Mouse (Mus musculus) embryonic facial prominence, embryonic 12.5 days (tissue): ENCODE measurements around the gene Sirpa. TPM values are rescaled to one million over a fixed set of nuclear protein-coding genes. Genes with fewer than 3 reads are reported as not detected.

Source experiments
- ATAC-seq: fragments of 200-750 bp; cut with Nextera tagmentation; 2 replicates; pipeline ENCODE4 v1.8.0; 2017; ENCODE audit not compliant: insufficient number of reproducible peaks, insufficient read depth, low FRiP score, low TSS enrichment
- H3K27ac ChIP-seq: fragments of 300-500 bp; sonication (generic); 2 replicates; pipeline ENCODE4 v1.5.1; 2016; ENCODE audit warnings: mild to moderate bottlenecking
- H3K27me3 ChIP-seq: fragments of 300-500 bp; sonication (generic); 2 replicates; pipeline ENCODE4 v1.6.1; 2016; ENCODE audit warnings: mild to moderate bottlenecking, moderate library complexity
- H3K36me3 ChIP-seq: fragments of 300-500 bp; sonication (generic); 2 replicates; pipeline ENCODE4 v1.6.1; 2016; ENCODE audit warnings: mild to moderate bottlenecking
- H3K4me1 ChIP-seq: fragments of 300-500 bp; sonication (generic); 2 replicates; pipeline ENCODE4 v1.6.1; 2016
- H3K4me2 ChIP-seq: fragments of 300-500 bp; sonication (generic); replicated peaks from 2 replicates; pipeline ENCODE4 v1.6.1; 2016; ENCODE audit warnings: mild to moderate bottlenecking, moderate library complexity
- H3K4me3 ChIP-seq: fragments of 300-500 bp; sonication (generic); 2 replicates; pipeline ENCODE4 v1.5.1; 2016; ENCODE audit warnings: mild to moderate bottlenecking
- H3K9ac ChIP-seq: fragments of 300-500 bp; sonication (generic); 2 replicates; pipeline ENCODE4 v1.6.1; 2016; ENCODE audit warnings: mild to moderate bottlenecking, moderate library complexity
- H3K9me3 ChIP-seq: fragments of 300-500 bp; sonication (generic); 2 replicates; pipeline ENCODE4 v1.6.1; 2016; ENCODE audit warnings: mild to moderate bottlenecking, moderate library complexity
- WGBS: fragments of 180-500 bp; shearing (Covaris S2); methylation state at CpG from one replicate; pipeline ENCODE4 v1.1.7; 2016; 5-methylcytosine and 5-hydroxymethylcytosine counted together
- polyA plus RNA-seq: library from polyadenylated mRNA; unstranded; fragments of >200 nt; fragmentation: Nextera tagmentation; extraction: Ambion mirVana; gene quantifications from 2 replicates; pipeline ENCODE4 v1.2.1, GENCODE M21; 2016

The Sirpa gene
- polyA plus RNA-seq, 1 experiment from 2014 or later: 24.3 TPM

- Histone ChIP-seq H3K4me1 (0 out of 2 replicates have a peak, but pooled peaks cover 6% of the 10 kb centered on the region), H3K27me3 (no peaks in the 10 kb centered on the region), H3K27ac (no peak overlapping the region), H3K9ac (no peak overlapping the region), H3K9me3 (no peaks in the 10 kb centered on the region), H3K4me3 (no peak overlapping the region), H3K36me3 (no peaks in the 10 kb centered on the region), H3K4me2 (no peak overlapping the region)
- WGBS: 85% methylated on average over 11 of the region's 11 CpGs
- ATAC-seq: no peak
Observed at GRCm38 (mm10) chr2:129585904-129586514, 6.6 kb upstream of the Sirpa start.

DNA sequence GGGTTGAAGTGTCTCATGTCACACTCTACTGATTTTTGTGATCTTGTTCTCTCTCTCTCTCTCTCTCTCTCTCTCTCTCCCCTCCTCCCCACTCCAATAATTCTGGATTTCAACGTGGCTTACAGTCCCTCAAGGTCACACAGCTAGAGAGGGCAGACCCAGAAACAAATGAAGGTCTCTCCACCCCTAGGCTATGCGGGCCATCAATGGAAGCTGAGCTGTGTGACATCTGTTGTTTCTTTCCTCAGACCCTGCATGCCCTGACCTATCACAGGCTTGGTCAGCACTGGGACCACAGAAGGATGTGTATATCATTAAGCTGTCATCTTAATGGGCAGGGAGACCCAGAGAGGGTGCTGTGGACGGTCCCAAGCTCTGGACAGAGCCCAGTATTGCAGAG, 5.4 kb upstream of the Sirpa start:
- Histone ChIP-seq H3K9me3 (no peaks in the 10 kb centered on the region), H3K9ac (no peak overlapping the region), H3K4me1 (0 out of 2 replicates have a peak, but pooled peaks cover 6% of the 10 kb centered on the region), H3K36me3 (no peaks in the 10 kb centered on the region), H3K27ac (no peak overlapping the region), H3K27me3 (no peaks in the 10 kb centered on the region), H3K4me2 (no peak overlapping the region), H3K4me3 (no peak overlapping the region)
- 35% methylated on average over 3 of the region's 3 CpGs for WGBS
- no peak for ATAC-seq

DNA sequence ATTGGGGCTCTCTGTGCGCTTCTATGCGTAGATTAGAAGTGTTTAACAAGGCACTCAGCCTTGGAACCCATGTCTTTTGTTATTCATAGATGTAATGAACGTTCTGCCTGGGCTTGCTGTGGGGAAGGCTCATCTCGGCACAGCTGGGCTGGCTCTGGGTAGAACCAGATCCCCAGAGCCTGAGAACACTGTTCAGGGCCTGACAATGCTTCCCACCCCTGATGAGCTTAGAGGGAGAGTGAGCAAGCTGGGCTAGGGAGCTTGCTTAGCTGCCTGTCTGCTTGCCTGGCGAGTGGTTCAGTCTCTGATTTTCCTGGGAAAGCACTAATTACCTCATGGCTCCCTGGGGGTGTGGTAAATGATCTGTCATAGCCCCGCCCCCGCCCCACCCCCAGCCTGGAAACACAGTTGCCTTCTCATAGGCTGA, 4.8 kb upstream of the Sirpa start:
- Histone ChIP-seq H3K4me2 (no peak overlapping the region), H3K4me1 (0 out of 2 replicates have a peak, but pooled peaks cover 6% of the 10 kb centered on the region), H3K27ac (no peak overlapping the region), H3K9ac (no peak overlapping the region), H3K27me3 (no peaks in the 10 kb centered on the region), H3K4me3 (no peak overlapping the region), H3K36me3 (no peaks in the 10 kb centered on the region), H3K9me3 (no peaks in the 10 kb centered on the region)
- WGBS: 18% methylated on average over 7 of the region's 7 CpGs
- ATAC-seq: no peak

GRCm38 (mm10) chr2:129591897-129592296, 738 bp upstream of the Sirpa start:
- H3K4me2 ChIP-seq: peak overlapping the region; percentile 89
- no peak for ATAC-seq
- WGBS: 86% methylated on average over 4 of the region's 4 CpGs
- no peak overlapping the region for H3K9ac ChIP-seq
- H3K36me3 ChIP-seq: no peaks in the 10 kb centered on the region
- peaks cover 20% of the 10 kb centered on the region; the same call in 1 of the 2 replicates for H3K4me1 ChIP-seq
- H3K9me3 ChIP-seq: no peaks in the 10 kb centered on the region
- no peaks in the 10 kb centered on the region for H3K27me3 ChIP-seq
- no peak overlapping the region for H3K27ac ChIP-seq
- peak overlapping the region; percentile 69 for H3K4me3 ChIP-seq

DNA sequence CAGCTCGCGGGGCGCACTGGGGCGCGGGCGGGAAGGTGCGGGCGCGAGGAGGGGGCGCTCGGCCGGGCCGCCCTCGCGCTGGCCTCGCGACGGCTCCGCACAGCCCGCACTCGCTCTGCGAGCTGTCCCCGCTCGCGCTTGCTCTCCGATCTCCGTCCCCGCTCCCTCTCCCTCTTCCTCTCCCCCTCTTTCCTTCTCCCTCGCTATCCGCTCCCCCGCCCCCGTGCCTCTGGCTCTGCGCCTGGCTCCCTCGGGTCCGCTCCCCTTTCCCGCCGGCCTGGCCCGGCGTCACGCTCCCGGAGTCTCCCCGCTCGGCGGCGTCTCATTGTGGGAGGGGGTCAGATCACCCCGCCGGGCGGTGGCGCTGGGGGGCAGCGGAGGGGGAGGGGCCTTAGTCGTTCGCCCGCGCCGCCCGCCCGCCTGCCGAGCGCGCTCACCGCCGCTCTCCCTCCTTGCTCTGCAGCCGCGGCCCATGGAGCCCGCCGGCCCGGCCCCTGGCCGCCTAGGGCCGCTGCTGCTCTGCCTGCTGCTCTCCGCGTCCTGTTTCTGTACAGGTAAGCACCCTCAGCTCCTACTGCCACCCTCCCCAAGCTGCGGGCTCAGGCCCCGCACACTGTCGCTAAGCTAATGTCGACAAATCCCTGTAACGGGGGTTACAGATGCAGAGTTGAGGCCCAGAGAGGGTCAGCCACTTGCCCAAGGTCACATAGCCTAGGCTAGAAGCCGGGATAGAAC, 673 bp downstream of the Sirpa start:
- H3K4me2 ChIP-seq: peak overlapping the region; percentile 89
- H3K27me3 ChIP-seq: no peaks in the 10 kb centered on the region
- ATAC-seq: peak; percentile 87
- peak overlapping the region; percentile 80 for H3K9ac ChIP-seq
- H3K4me1 ChIP-seq: peaks cover 14% of the 10 kb centered on the region; the same call in 1 of the 2 replicates
- H3K36me3 ChIP-seq: no peaks in the 10 kb centered on the region
- H3K4me3 ChIP-seq: peak overlapping the region; percentile 69
- peak overlapping the region; percentile 91 for H3K27ac ChIP-seq
- WGBS: under 1% methylated on average over 65 of the region's 77 CpGs
- no peaks in the 10 kb centered on the region for H3K9me3 ChIP-seq

- Histone ChIP-seq H3K4me2 (peak overlapping the region; percentile 89), H3K9me3 (no peaks in the 10 kb centered on the region), H3K9ac (peak overlapping the region; percentile 80), H3K27ac (peak overlapping the region; percentile 91), H3K4me1 (peaks cover 14% of the 10 kb centered on the region; the same call in 1 of the 2 replicates), H3K36me3 (no peaks in the 10 kb centered on the region), H3K4me3 (peak overlapping the region; percentile 69), H3K27me3 (no peaks in the 10 kb centered on the region)
- ATAC-seq: 0 out of 2 replicates have a peak, but pooled peaks have one; percentile 12
- 2% methylated on average over 13 of the region's 13 CpGs for WGBS
Observed at GRCm38 (mm10) chr2:129593876-129594421, 1.3 kb downstream of the Sirpa start.

DNA sequence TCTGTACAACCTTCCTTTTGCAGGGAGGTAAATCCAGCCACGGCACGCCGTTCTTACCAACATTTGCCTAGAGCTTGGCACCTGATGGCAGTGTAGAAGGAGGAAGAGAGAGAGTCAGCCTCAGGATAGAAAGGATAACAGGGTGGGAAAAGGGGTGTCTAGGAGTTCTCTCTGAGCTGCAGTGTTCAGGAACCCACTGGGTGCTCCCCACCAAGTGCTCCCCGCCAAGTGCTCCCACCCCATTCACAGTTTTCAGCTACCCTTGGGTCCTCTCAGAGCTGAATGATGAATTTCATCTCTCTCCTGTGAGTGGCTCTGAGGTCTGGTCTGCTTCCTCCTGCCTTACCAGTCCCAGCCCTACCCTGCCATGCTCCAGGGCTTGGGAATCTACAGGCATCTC, 1.9 kb downstream of the Sirpa start:
- no peaks in the 10 kb centered on the region for H3K9me3 ChIP-seq
- no peak overlapping the region for H3K9ac ChIP-seq
- 72% methylated on average over 4 of the region's 4 CpGs for WGBS
- peak overlapping the region; percentile 69; the same call in 1 of the 2 replicates for H3K4me3 ChIP-seq
- peaks cover 20% of the 10 kb centered on the region for H3K4me1 ChIP-seq
- H3K27ac ChIP-seq: no peak overlapping the region
- H3K4me2 ChIP-seq: peak overlapping the region; percentile 89
- no peaks in the 10 kb centered on the region for H3K36me3 ChIP-seq
- no peaks in the 10 kb centered on the region for H3K27me3 ChIP-seq
- no peak for ATAC-seq

DNA sequence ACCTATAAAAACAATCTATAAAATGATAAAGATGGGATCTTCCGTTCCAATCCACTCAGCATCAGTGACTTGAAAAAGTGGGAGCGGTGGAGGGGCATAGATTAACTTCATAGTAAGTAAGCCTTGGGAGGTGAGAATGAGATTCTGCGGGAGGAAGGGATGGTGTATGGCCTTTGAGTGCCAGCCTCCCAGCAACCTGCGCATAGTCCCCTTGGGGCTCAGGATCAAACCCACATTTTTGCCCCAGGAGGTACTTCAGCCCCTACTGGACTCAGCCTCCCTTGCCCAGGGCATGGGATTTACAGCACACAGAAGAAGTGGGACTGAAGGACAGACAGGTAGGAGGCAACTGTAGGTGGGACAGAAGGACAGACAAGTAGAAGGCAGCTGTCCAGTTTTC, 2.6 kb downstream of the Sirpa start:
- H3K27ac ChIP-seq: no peak overlapping the region
- WGBS: 67% methylated on average over 4 of the region's 4 CpGs
- H3K4me2 ChIP-seq: no peak overlapping the region
- no peak overlapping the region for H3K4me3 ChIP-seq
- no peak for ATAC-seq
- no peaks in the 10 kb centered on the region for H3K36me3 ChIP-seq
- no peaks in the 10 kb centered on the region for H3K9me3 ChIP-seq
- H3K9ac ChIP-seq: no peak overlapping the region
- peaks cover 22% of the 10 kb centered on the region for H3K4me1 ChIP-seq
- H3K27me3 ChIP-seq: no peaks in the 10 kb centered on the region

- no peak overlapping the region for H3K4me3 ChIP-seq
- no peaks in the 10 kb centered on the region for H3K36me3 ChIP-seq
- H3K4me1 ChIP-seq: peaks cover 22% of the 10 kb centered on the region
- no peaks in the 10 kb centered on the region for H3K9me3 ChIP-seq
- WGBS: 60% methylated on average over 7 of the region's 7 CpGs
- no peak overlapping the region for H3K27ac ChIP-seq
- H3K9ac ChIP-seq: no peak overlapping the region
- no peak overlapping the region for H3K4me2 ChIP-seq
- ATAC-seq: no peak
- H3K27me3 ChIP-seq: no peaks in the 10 kb centered on the region
Observed at GRCm38 (mm10) chr2:129595661-129596209, 3.1 kb downstream of the Sirpa start.

DNA sequence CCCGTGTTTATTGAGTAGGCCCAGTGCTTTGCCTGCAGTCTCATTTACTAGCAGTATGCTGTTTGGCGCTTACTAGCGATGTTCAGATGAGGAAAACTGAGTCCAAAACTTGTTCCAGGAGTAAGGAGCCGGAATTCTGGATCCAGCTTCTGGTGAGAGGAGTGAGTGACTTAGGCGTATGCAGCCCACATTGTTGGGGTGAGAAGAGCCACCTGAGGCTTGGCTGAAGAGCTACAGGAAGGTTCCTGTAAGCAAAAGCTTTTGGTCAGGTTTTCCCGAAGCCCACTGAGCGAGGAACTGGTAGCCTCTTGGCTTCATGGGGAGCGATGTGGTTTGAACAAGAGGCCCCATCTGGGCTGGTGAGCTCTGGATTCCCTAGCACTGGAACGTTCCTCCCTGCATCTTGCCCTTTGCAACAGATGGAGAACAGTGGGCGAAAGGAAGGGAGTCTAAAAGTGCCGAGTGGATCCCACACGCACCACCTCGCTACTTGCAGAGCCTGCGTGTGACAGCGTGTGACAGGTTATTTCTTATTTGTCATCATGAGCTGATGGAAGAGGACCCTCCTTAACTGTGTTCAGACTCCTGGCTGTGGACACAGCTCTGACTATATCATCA, 4.0 kb downstream of the Sirpa start:
- Histone ChIP-seq H3K9me3 (no peaks in the 10 kb centered on the region), H3K9ac (no peak overlapping the region), H3K4me1 (peaks cover 22% of the 10 kb centered on the region), H3K36me3 (no peaks in the 10 kb centered on the region), H3K4me2 (no peak overlapping the region), H3K4me3 (no peak overlapping the region), H3K27ac (no peak overlapping the region), H3K27me3 (no peaks in the 10 kb centered on the region)
- ATAC-seq: no peak
- WGBS: 89% methylated on average over 15 of the region's 15 CpGs

DNA sequence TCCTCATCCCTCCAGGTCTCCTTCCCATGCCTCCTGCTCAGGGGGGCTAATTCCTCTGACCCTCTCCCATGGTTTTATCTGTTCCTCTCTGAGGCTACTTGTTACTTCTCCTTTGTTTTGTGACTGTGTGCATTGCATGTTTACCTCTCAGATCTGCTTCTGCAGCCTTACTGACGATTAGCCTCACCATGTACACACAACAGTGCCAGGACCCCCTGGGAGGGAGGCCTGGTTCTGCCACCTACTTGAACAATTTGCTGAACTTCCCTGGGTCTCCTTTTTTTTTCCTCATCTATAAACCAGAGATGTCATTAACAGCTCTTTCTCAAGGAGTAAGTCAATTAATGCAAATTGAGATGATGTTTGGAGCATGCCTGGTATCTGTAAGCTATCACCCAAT, 4.9 kb downstream of the Sirpa start:
- Histone ChIP-seq H3K36me3 (no peaks in the 10 kb centered on the region), H3K4me2 (no peak overlapping the region), H3K9me3 (no peaks in the 10 kb centered on the region), H3K9ac (no peak overlapping the region), H3K27ac (no peak overlapping the region), H3K4me1 (peaks cover 22% of the 10 kb centered on the region), H3K27me3 (no peaks in the 10 kb centered on the region), H3K4me3 (no peak overlapping the region)
- WGBS: 53% methylated on average over 1 of the region's 1 CpGs
- no peak for ATAC-seq
